Mouse (Mus musculus): ENCODE measurements at regions not wholly inside any gene's neighbourhood (a gene's known extent, or its start where the extent isn't known, plus 50 kb on each side); places are given as distances from the start of the nearest gene placed in this dataset.

GRCm38 (mm10) chr5:75512521-75513422 lies 61.9 kb upstream of the Kit start:
- TF ChIP-seq GATA1 (IDR thresholded peaks at IDR 0.05; ENCODE audit: borderline replicate concordance, low read length) (no peak), FLI1 (IDR thresholded peaks at IDR 0.05; ENCODE audit: low read length) (no peak)
